Mouse (Mus musculus) kidney, embryonic 14.5 days (tissue): ENCODE measurements around the gene Gm10337. TPM values are rescaled to one million over a fixed set of nuclear protein-coding genes. Genes with fewer than 3 reads are reported as not detected.

Experiments used
- ATAC-seq: fragments of 200-750 bp; cut with Nextera tagmentation; 2 replicates; pipeline ENCODE4 v1.8.0; 2017; ENCODE audit warnings: moderate number of reproducible peaks, mild to moderate bottlenecking, moderate TSS enrichment, moderate library complexity; ENCODE audit not compliant: low FRiP score, low TSS enrichment
- H3K27ac ChIP-seq: fragments of 300-500 bp; sonication (generic); 2 replicates; pipeline ENCODE4 v1.5.1; 2014; ENCODE audit warnings: low read depth, mild to moderate bottlenecking, low read length, moderate library complexity, mixed read lengths
- H3K27me3 ChIP-seq: fragments of 300-500 bp; sonication (generic); 2 replicates; pipeline ENCODE4 v1.6.1; 2014; ENCODE audit warnings: mild to moderate bottlenecking, low read length; ENCODE audit not compliant: control insufficient read depth, insufficient read depth
- H3K36me3 ChIP-seq: fragments of 300-500 bp; sonication (generic); 2 replicates; pipeline ENCODE4 v1.6.1; 2014; ENCODE audit warnings: low read length, mixed read lengths; ENCODE audit not compliant: control insufficient read depth, insufficient read depth
- H3K4me1 ChIP-seq: fragments of 300-500 bp; sonication (generic); 2 replicates; pipeline ENCODE4 v1.6.1; 2014; ENCODE audit warnings: low read length, mixed read lengths; ENCODE audit not compliant: control insufficient read depth, insufficient read depth
- H3K4me2 ChIP-seq: fragments of 300-500 bp; sonication (generic); replicated peaks from 2 replicates; pipeline ENCODE4 v1.6.1; 2014; ENCODE audit warnings: low read depth, mild to moderate bottlenecking, low read length
- H3K4me3 ChIP-seq: fragments of 300-500 bp; sonication (generic); 2 replicates; pipeline ENCODE4 v1.5.1; 2014; ENCODE audit warnings: mild to moderate bottlenecking, low read length
- H3K9ac ChIP-seq: fragments of 300-500 bp; sonication (generic); 2 replicates; pipeline ENCODE4 v1.6.1; 2014; ENCODE audit warnings: low read depth, mild to moderate bottlenecking, low read length, moderate library complexity
- H3K9me3 ChIP-seq: fragments of 300-500 bp; sonication (generic); 2 replicates; pipeline ENCODE4 v1.6.1; 2016; ENCODE audit warnings: low read length; ENCODE audit not compliant: control insufficient read depth
- WGBS: fragments of 180-500 bp; shearing (Covaris S2); extraction: QIAGEN DNeasy Blood & Tissue Kit; methylation state at CpG from one replicate; pipeline ENCODE4 v1.1.7; 2014; 5-methylcytosine and 5-hydroxymethylcytosine counted together
- polyA plus RNA-seq: library from polyadenylated mRNA; unstranded; fragments of >200 nt; fragmentation: Nextera tagmentation; extraction: Ambion mirVana; gene quantifications from 2 replicates; pipeline ENCODE4 v1.2.1, GENCODE M21; 2014

The Gm10337 gene
- polyA plus RNA-seq, 1 experiment from 2014 or later: not detected

DNA sequence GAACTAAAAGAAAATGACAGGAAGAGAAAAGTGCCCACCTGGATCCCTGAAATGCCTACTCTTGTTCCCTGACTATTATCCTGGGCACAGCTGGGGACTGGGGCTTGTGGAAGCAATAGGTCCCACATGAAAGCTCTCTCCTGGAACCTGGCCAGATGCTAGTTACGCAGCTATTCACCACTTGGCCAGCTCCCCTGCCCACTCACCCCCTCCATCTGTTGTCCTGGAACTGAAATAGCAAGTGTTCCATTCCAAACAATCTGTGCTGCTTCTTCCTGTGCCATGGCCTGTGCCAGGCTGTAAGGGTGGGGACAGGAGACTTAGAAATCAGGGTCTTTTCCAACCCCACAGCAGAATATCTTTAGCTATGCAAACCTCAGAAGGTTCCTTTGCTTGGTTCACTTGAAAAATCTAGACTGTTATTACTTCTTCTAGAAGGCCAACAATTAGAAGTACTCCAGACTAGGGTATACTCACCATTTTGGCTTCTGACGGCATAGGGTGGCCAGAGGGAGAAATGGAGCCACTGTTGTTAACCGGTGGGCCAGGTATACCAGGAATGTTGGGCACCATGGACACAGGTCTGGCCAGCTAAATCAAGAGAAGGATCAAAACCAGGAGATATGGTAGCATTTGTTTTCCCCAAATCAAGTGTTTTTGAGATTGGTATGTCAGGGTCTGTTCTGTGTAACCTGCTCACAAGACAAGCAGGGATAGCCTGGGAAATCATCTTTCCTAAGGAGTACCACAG, 43.3 kb downstream of the Gm10337 start:
- H3K27ac ChIP-seq: no peak overlapping the region
- no peak for ATAC-seq
- no peak overlapping the region for H3K4me2 ChIP-seq
- H3K9ac ChIP-seq: no peak overlapping the region
- no peaks in the 10 kb centered on the region for H3K9me3 ChIP-seq
- WGBS: 88% methylated on average over 3 of the region's 3 CpGs
- peaks cover 48% of the 10 kb centered on the region for H3K36me3 ChIP-seq
- no peaks in the 10 kb centered on the region for H3K4me1 ChIP-seq
- H3K27me3 ChIP-seq: no peaks in the 10 kb centered on the region
- H3K4me3 ChIP-seq: no peak overlapping the region

DNA sequence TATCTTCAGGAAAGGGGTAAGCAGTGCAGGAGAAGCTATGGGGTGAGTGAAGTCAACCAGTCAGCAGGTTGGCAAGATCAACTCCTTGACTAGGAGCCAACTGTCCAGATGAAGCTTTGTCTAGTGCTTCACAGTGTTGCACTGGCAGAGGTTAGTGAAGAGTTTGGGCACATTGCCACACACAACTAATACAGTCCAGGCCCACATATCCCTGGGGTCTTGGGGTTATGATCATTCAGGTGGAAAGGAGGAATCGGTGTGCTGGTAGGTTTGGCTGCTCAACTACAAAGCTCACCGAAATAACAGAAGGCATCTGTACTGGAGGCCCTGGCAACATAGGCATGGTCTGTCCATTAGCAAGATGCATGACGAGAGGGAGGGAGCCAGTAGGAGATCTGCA, 44.0 kb downstream of the Gm10337 start:
- ATAC-seq: no peak
- Histone ChIP-seq H3K36me3 (peaks cover 50% of the 10 kb centered on the region), H3K27ac (no peak overlapping the region), H3K9ac (no peak overlapping the region), H3K9me3 (no peaks in the 10 kb centered on the region), H3K27me3 (no peaks in the 10 kb centered on the region), H3K4me1 (no peaks in the 10 kb centered on the region), H3K4me3 (no peak overlapping the region), H3K4me2 (no peak overlapping the region)
- WGBS: 90% methylated on average over 3 of the region's 3 CpGs

DNA sequence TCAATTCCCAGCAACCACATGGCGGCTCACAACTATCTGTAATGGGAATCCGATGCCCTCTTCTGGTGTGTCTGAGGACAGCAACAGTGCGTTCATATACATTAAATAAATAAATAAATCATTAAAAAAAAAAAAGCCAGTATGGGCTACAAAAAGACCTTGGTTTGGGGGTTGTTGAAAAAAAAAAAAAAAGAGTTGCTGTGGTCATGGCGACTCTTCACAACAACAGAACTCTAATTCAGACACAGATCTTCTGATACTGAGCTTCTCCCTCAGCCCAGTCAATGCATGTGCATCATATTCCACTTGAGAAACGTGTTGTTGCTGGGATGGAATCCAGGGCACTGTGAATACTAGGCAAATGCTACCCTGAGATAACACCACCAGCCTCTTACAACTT, 49.1 kb downstream of the Gm10337 start:
- Histone ChIP-seq H3K9ac (no peak overlapping the region), H3K4me2 (no peak overlapping the region), H3K4me1 (no peaks in the 10 kb centered on the region), H3K27ac (no peak overlapping the region), H3K9me3 (no peaks in the 10 kb centered on the region), H3K4me3 (no peak overlapping the region), H3K36me3 (peaks cover 56% of the 10 kb centered on the region), H3K27me3 (no peaks in the 10 kb centered on the region)
- WGBS: 96% methylated on average over 5 of the region's 5 CpGs
- ATAC-seq: no peak

Other genes starting within 250 kb of the Gm10337 start
- gene Rarg, start 246.2 kb upstream of the Gm10337 start, polyA plus RNA-seq: 17.9 and 23.9 TPM in 2 replicates
- 0.37 and 0.84 TPM in 2 replicates for gene Gm9918, start 233.2 kb upstream of the Gm10337 start, polyA plus RNA-seq
- gene Mfsd5, start 224.3 kb upstream of the Gm10337 start, polyA plus RNA-seq: 53.7 and 65.3 TPM in 2 replicates
- 33.6 and 35.2 TPM in 2 replicates for gene Espl1, start 207.5 kb upstream of the Gm10337 start, polyA plus RNA-seq
- gene Pfdn5, start 177.6 kb upstream of the Gm10337 start, polyA plus RNA-seq: 481 and 576 TPM in 2 replicates
- gene Myg1, start 172.0 kb upstream of the Gm10337 start, polyA plus RNA-seq: 117 and 129 TPM in 2 replicates
- 73.3 and 84.7 TPM in 2 replicates for gene Aaas, start 153.0 kb upstream of the Gm10337 start, polyA plus RNA-seq
- 1.0 and 2.0 TPM in 2 replicates for gene Sp7, start 136.5 kb upstream of the Gm10337 start, polyA plus RNA-seq
- gene Sp1, start 97.6 kb upstream of the Gm10337 start, polyA plus RNA-seq: 16.5 and 16.8 TPM in 2 replicates
- 0.51 and 0.95 TPM in 2 replicates for gene Amhr2, start 58.4 kb upstream of the Gm10337 start, polyA plus RNA-seq
- gene Prr13, start 44.7 kb upstream of the Gm10337 start, polyA plus RNA-seq: 87.7 and 92.6 TPM in 2 replicates
- gene Pcbp2, start 33.2 kb upstream of the Gm10337 start, polyA plus RNA-seq: 305 and 373 TPM in 2 replicates
- 12.2 and 14.8 TPM in 2 replicates for gene Map3k12, start 13.3 kb downstream of the Gm10337 start, polyA plus RNA-seq
- gene Tarbp2, start 14.5 kb downstream of the Gm10337 start, polyA plus RNA-seq: 80.4 and 89.1 TPM in 2 replicates
- gene Npff, start 21.2 kb downstream of the Gm10337 start, polyA plus RNA-seq: 2.7 and 3.5 TPM in 2 replicates
- gene Gm28047, start 121.3 kb downstream of the Gm10337 start, polyA plus RNA-seq: 0.79 TPM in 1 of 2 replicates, not detected in the other
- 30.5 and 36.8 TPM in 2 replicates for gene Atf7, start 121.7 kb downstream of the Gm10337 start, polyA plus RNA-seq
- gene Atp5g2, start 168.6 kb downstream of the Gm10337 start, polyA plus RNA-seq: 90.0 and 124 TPM in 2 replicates
- gene Calcoco1, start 218.5 kb downstream of the Gm10337 start, polyA plus RNA-seq: 26.1 and 41.3 TPM in 2 replicates